In the genomic region with DNA sequence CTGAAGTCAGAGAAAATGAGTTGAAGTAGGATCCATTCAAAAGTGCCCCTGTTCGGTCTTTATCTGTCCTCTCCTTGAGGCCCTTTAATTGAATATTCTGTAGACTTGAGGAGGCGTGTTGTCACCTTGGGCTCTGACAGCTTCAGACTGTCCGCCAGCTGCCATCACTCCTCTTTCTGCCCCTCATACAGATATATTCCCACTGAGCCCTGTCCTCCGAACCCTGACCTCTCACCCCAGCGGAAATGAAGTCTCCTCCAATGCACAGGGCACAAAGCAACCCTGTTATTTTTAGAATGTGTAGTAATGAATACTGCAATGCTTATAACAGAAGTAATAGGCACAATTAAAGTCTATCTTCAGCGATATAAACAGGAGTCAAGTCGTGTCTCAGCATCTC, we compare ENCODE assay signal across 19 mouse cellular contexts.
A peak's percentile ranks its signal among the peaks of the same experiment; 100 is the strongest.
DNase-seq lines count a peak whose midpoint lies in the region; ATAC-seq and TF ChIP-seq lines count a peak whose summit lies in the region.
"Had no signal": no experiment of that assay in that cellular context is flagged by ENCODE, and none has a peak within 500 bp of the region (broad histone marks: within the 10 kb centered on the region; RNA-seq: fewer than 3 reads in every experiment).

No protein-coding gene starts in this region.

- H3K27me3 ChIP-seq in kidney, adult 2 months (replicated peaks; ENCODE audit: control insufficient read depth, insufficient read depth, low read length), result no peaks in the 10 kb centered on the region
- H3K27me3 ChIP-seq in embryonic facial prominence, embryonic 10.5 days (replicated peaks; ENCODE audit: low read depth, poor library complexity, severe bottlenecking), result no peaks in the 10 kb centered on the region
- no peaks in the 10 kb centered on the region for H3K27me3 ChIP-seq in kidney, embryonic 15.5 days
- peaks cover 11% of the 10 kb centered on the region; the same call in 1 of the 2 replicates for H3K27me3 ChIP-seq in heart, embryonic 10.5 days (ENCODE audit: insufficient read depth, poor library complexity, severe bottlenecking)
- H3K27me3 ChIP-seq: embryonic facial prominence, embryonic 15.5 days; liver, embryonic 13.5 days; neural tube, embryonic 15.5 days had no signal

- H3K27ac ChIP-seq in kidney, adult 2 months (ENCODE audit: insufficient read depth, low read depth, low read length), result no peak overlapping the region
- H3K27ac ChIP-seq in embryonic facial prominence, embryonic 10.5 days (replicated peaks), result peak overlapping the region; percentile 44
- peak overlapping the region; percentile 27; the same call in 1 of the 2 replicates for H3K27ac ChIP-seq in kidney, embryonic 15.5 days
- no peak overlapping the region for H3K27ac ChIP-seq in heart, embryonic 10.5 days
- H3K27ac ChIP-seq: embryonic facial prominence, embryonic 15.5 days; left cerebral cortex, adult 2 months; liver, embryonic 13.5 days; macrophage; midbrain, embryonic 10.5 days; neural tube, embryonic 15.5 days had no signal

- no peaks in the 10 kb centered on the region for H3K4me1 ChIP-seq in kidney, adult 2 months (ENCODE audit: control insufficient read depth, insufficient read depth, low read length)
- H3K4me1 ChIP-seq in embryonic facial prominence, embryonic 10.5 days, result peaks cover 20% of the 10 kb centered on the region
- peaks cover 9% of the 10 kb centered on the region for H3K4me1 ChIP-seq in kidney, embryonic 15.5 days
- peaks cover 15% of the 10 kb centered on the region for H3K4me1 ChIP-seq in heart, embryonic 10.5 days
- H3K4me1 ChIP-seq: embryonic facial prominence, embryonic 15.5 days; liver, embryonic 13.5 days had no signal

- no peaks in the 10 kb centered on the region for H3K36me3 ChIP-seq in kidney, adult 2 months (ENCODE audit: control insufficient read depth, insufficient read depth, low read length)
- no peaks in the 10 kb centered on the region for H3K36me3 ChIP-seq in embryonic facial prominence, embryonic 10.5 days (replicated peaks)
- no peaks in the 10 kb centered on the region for H3K36me3 ChIP-seq in kidney, embryonic 15.5 days
- no peaks in the 10 kb centered on the region for H3K36me3 ChIP-seq in heart, embryonic 10.5 days
- H3K36me3 ChIP-seq: embryonic facial prominence, embryonic 15.5 days; liver, embryonic 13.5 days; midbrain, embryonic 10.5 days; neural tube, embryonic 15.5 days had no signal

- no peak for TF ChIP-seq POLR2A in kidney, adult 2 months (IDR thresholded peaks at IDR 0.05; ENCODE audit: low read depth, low read length)

- peak; percentile 79 for ATAC-seq in kidney, embryonic 15.5 days (replicated peaks; ENCODE audit: low FRiP score)
- ATAC-seq: forebrain, embryonic 14.5 days had no signal

- H3K9ac ChIP-seq in kidney, embryonic 15.5 days, result no peak overlapping the region
- H3K9ac ChIP-seq: embryonic facial prominence, embryonic 15.5 days; liver, embryonic 13.5 days; neural tube, embryonic 15.5 days had no signal

- H3K4me3 ChIP-seq in kidney, adult 2 months (ENCODE audit: insufficient read depth, low read depth, low read length), result no peak overlapping the region
- H3K4me3 ChIP-seq in embryonic facial prominence, embryonic 10.5 days, result no peak overlapping the region
- H3K4me3 ChIP-seq in kidney, embryonic 15.5 days (replicated peaks), result no peak overlapping the region
- no peak overlapping the region for H3K4me3 ChIP-seq in heart, embryonic 10.5 days
- H3K4me3 ChIP-seq: embryonic facial prominence, embryonic 15.5 days; left cerebral cortex, adult 2 months; liver, embryonic 13.5 days; midbrain, embryonic 10.5 days; neural tube, embryonic 15.5 days had no signal

- no peaks in the 10 kb centered on the region for H3K9me3 ChIP-seq in embryonic facial prominence, embryonic 10.5 days
- H3K9me3 ChIP-seq in kidney, embryonic 15.5 days (replicated peaks), result no peaks in the 10 kb centered on the region
- H3K9me3 ChIP-seq in heart, embryonic 10.5 days, result no peaks in the 10 kb centered on the region
- H3K9me3 ChIP-seq: embryonic facial prominence, embryonic 15.5 days; liver, embryonic 13.5 days; midbrain, embryonic 10.5 days; neural tube, embryonic 15.5 days had no signal

- no peak for TF ChIP-seq CTCF in kidney, adult 2 months (conservative IDR thresholded peaks at IDR 0.05; ENCODE audit: insufficient read depth, insufficient read length, low read depth, low read length)

- H3K4me2 ChIP-seq in kidney, embryonic 15.5 days, result no peak overlapping the region
- H3K4me2 ChIP-seq: embryonic facial prominence, embryonic 15.5 days; heart, embryonic 11.5 days; liver, embryonic 13.5 days; neural tube, embryonic 15.5 days had no signal

- peak; percentile 32 for DNase-seq in kidney, adult 2 months
- DNase-seq in kidney, adult 8-10 months, result no peak
- no peak for DNase-seq in embryonic facial prominence, embryonic 10.5 days (ENCODE audit: low spot score)
- DNase-seq in kidney, postnatal 36 days, result peak; percentile 29 to 43
- no peak for DNase-seq in ovary, postnatal 10 days (ENCODE audit: low spot score)
- no peak for DNase-seq in heart, embryonic 10.5 days (ENCODE audit: low spot score)
- DNase-seq: adrenal gland, postnatal 25 days; cerebellum, adult 8-10 months; layer of hippocampus, adult 9-11 months; liver, embryonic 13.5 days; thymus, postnatal 14 days had no signal

- WGBS in kidney, adult 2 months, result 39% methylated on average over 7 of the region's 7 CpGs
- WGBS in embryonic facial prominence, embryonic 10.5 days, result 43% methylated on average over 7 of the region's 7 CpGs
- WGBS in kidney, embryonic 15.5 days, result 33% methylated on average over 7 of the region's 7 CpGs
- WGBS in heart, embryonic 10.5 days, result 62% methylated on average over 7 of the region's 7 CpGs

Comparison
In these comparisons a context has a peak if more than half of its experiments do, and no peak if none do; other contexts are left out.
1. DNase-seq: peak in kidney, adult 2 months (single experiment) and kidney, postnatal 36 days (2 of 2); none in kidney, adult 8-10 months (0 of 2), embryonic facial prominence, embryonic 10.5 days (single experiment), ovary, postnatal 10 days (single experiment) and heart, embryonic 10.5 days (single experiment).
2. H3K27ac ChIP-seq: peak in embryonic facial prominence, embryonic 10.5 days (single experiment) and kidney, embryonic 15.5 days (single experiment); none in kidney, adult 2 months (single experiment) and heart, embryonic 10.5 days (single experiment).